Mouse (Mus musculus) embryonic facial prominence, embryonic 12.5 days (tissue): Measurements from ENCODE around the gene Nop16. TPM values are rescaled to one million over a fixed set of nuclear protein-coding genes. Genes with fewer than 3 reads are reported as not detected.

Experiments
- ATAC-seq: fragments of 200-750 bp; cut with Nextera tagmentation; 2 replicates; pipeline ENCODE4 v1.8.0; 2017; ENCODE audit not compliant: insufficient number of reproducible peaks, insufficient read depth, low FRiP score, low TSS enrichment
- H3K27ac ChIP-seq: fragments of 300-500 bp; sonication (generic); 2 replicates; pipeline ENCODE4 v1.5.1; 2016; ENCODE audit warnings: mild to moderate bottlenecking
- H3K27me3 ChIP-seq: fragments of 300-500 bp; sonication (generic); 2 replicates; pipeline ENCODE4 v1.6.1; 2016; ENCODE audit warnings: mild to moderate bottlenecking, moderate library complexity
- H3K36me3 ChIP-seq: fragments of 300-500 bp; sonication (generic); 2 replicates; pipeline ENCODE4 v1.6.1; 2016; ENCODE audit warnings: mild to moderate bottlenecking
- H3K4me1 ChIP-seq: fragments of 300-500 bp; sonication (generic); 2 replicates; pipeline ENCODE4 v1.6.1; 2016
- H3K4me2 ChIP-seq: fragments of 300-500 bp; sonication (generic); replicated peaks from 2 replicates; pipeline ENCODE4 v1.6.1; 2016; ENCODE audit warnings: mild to moderate bottlenecking, moderate library complexity
- H3K4me3 ChIP-seq: fragments of 300-500 bp; sonication (generic); 2 replicates; pipeline ENCODE4 v1.5.1; 2016; ENCODE audit warnings: mild to moderate bottlenecking
- H3K9ac ChIP-seq: fragments of 300-500 bp; sonication (generic); 2 replicates; pipeline ENCODE4 v1.6.1; 2016; ENCODE audit warnings: mild to moderate bottlenecking, moderate library complexity
- H3K9me3 ChIP-seq: fragments of 300-500 bp; sonication (generic); 2 replicates; pipeline ENCODE4 v1.6.1; 2016; ENCODE audit warnings: mild to moderate bottlenecking, moderate library complexity
- WGBS: fragments of 180-500 bp; shearing (Covaris S2); methylation state at CpG from one replicate; pipeline ENCODE4 v1.1.7; 2016; 5-methylcytosine and 5-hydroxymethylcytosine counted together
- polyA plus RNA-seq: library from polyadenylated mRNA; unstranded; fragments of >200 nt; fragmentation: Nextera tagmentation; extraction: Ambion mirVana; gene quantifications from 2 replicates; pipeline ENCODE4 v1.2.1, GENCODE M21; 2016

The Nop16 gene
- polyA plus RNA-seq, 1 experiment from 2014 or later = 85.7 TPM

- H3K36me3 ChIP-seq = no peaks in the 10 kb centered on the region
- H3K4me3 ChIP-seq = peak overlapping the region; percentile 59
- H3K27ac ChIP-seq = no peak overlapping the region; the same call in 1 of the 2 replicates
- peaks cover 15% of the 10 kb centered on the region; the same call in 1 of the 2 replicates for H3K27me3 ChIP-seq
- H3K4me2 ChIP-seq = peak overlapping the region; percentile 97
- ATAC-seq = no peak
- H3K9me3 ChIP-seq = no peaks in the 10 kb centered on the region
- WGBS = 4% methylated on average over 13 of the region's 13 CpGs
- H3K4me1 ChIP-seq = 0 out of 2 replicates have a peak, but pooled peaks cover 12% of the 10 kb centered on the region
- peak overlapping the region; percentile 73 for H3K9ac ChIP-seq
Observed at GRCm38 (mm10) chr13:54610613-54610971, 20.7 kb upstream of the Nop16 start.

- no peaks in the 10 kb centered on the region for H3K36me3 ChIP-seq
- no peak overlapping the region for H3K9ac ChIP-seq
- 21% methylated on average over 1 of the region's 1 CpGs for WGBS
- no peaks in the 10 kb centered on the region for H3K9me3 ChIP-seq
- H3K27ac ChIP-seq = no peak overlapping the region
- H3K4me1 ChIP-seq = 0 out of 2 replicates have a peak, but pooled peaks cover 12% of the 10 kb centered on the region
- H3K4me2 ChIP-seq = no peak overlapping the region
- H3K27me3 ChIP-seq = peaks cover 15% of the 10 kb centered on the region; the same call in 1 of the 2 replicates
- no peak overlapping the region for H3K4me3 ChIP-seq
- no peak for ATAC-seq
Observed at GRCm38 (mm10) chr13:54609301-54609700, 19.4 kb upstream of the Nop16 start.

- H3K27ac ChIP-seq = no peak overlapping the region
- no peak for ATAC-seq
- 14% methylated on average over 8 of the region's 8 CpGs for WGBS
- no peaks in the 10 kb centered on the region for H3K36me3 ChIP-seq
- H3K4me3 ChIP-seq = no peak overlapping the region
- no peak overlapping the region for H3K4me2 ChIP-seq
- H3K9me3 ChIP-seq = no peaks in the 10 kb centered on the region
- no peak overlapping the region; the same call in 1 of the 2 replicates for H3K9ac ChIP-seq
- 0 out of 2 replicates have a peak, but pooled peaks cover 12% of the 10 kb centered on the region for H3K4me1 ChIP-seq
- H3K27me3 ChIP-seq = peaks cover 15% of the 10 kb centered on the region; the same call in 1 of the 2 replicates
Observed at GRCm38 (mm10) chr13:54608666-54609065, 18.8 kb upstream of the Nop16 start.

- Histone ChIP-seq H3K9ac (no peak overlapping the region), H3K4me2 (no peak overlapping the region), H3K36me3 (no peaks in the 10 kb centered on the region), H3K27ac (no peak overlapping the region), H3K4me3 (no peak overlapping the region), H3K4me1 (0 out of 2 replicates have a peak, but pooled peaks cover 12% of the 10 kb centered on the region), H3K27me3 (peaks cover 15% of the 10 kb centered on the region; the same call in 1 of the 2 replicates), H3K9me3 (no peaks in the 10 kb centered on the region)
- no peak for ATAC-seq
- WGBS = 69% methylated on average over 3 of the region's 3 CpGs
Observed at GRCm38 (mm10) chr13:54608002-54608401, 18.1 kb upstream of the Nop16 start.

- Histone ChIP-seq H3K4me2 (no peak overlapping the region), H3K9ac (no peak overlapping the region), H3K4me1 (0 out of 2 replicates have a peak, but pooled peaks cover 12% of the 10 kb centered on the region), H3K4me3 (no peak overlapping the region), H3K27me3 (peaks cover 15% of the 10 kb centered on the region; the same call in 1 of the 2 replicates), H3K27ac (no peak overlapping the region), H3K36me3 (no peaks in the 10 kb centered on the region), H3K9me3 (no peaks in the 10 kb centered on the region)
- no peak for ATAC-seq
- 65% methylated on average over 5 of the region's 5 CpGs for WGBS
Observed at GRCm38 (mm10) chr13:54607204-54607603, 17.3 kb upstream of the Nop16 start.

GRCm38 (mm10) chr13:54605426-54605825 is 15.5 kb upstream of the Nop16 start:
- no peak overlapping the region for H3K4me3 ChIP-seq

GRCm38 (mm10) chr13:54604221-54604620 is 14.3 kb upstream of the Nop16 start:
- no peaks in the 10 kb centered on the region for H3K36me3 ChIP-seq
- H3K9me3 ChIP-seq = no peaks in the 10 kb centered on the region
- H3K4me1 ChIP-seq = 0 out of 2 replicates have a peak, but pooled peaks cover 4% of the 10 kb centered on the region
- no peak overlapping the region for H3K4me2 ChIP-seq
- ATAC-seq = no peak
- 58% methylated on average over 4 of the region's 4 CpGs for WGBS
- H3K4me3 ChIP-seq = no peak overlapping the region
- H3K27me3 ChIP-seq = 0 out of 2 replicates have a peak, but pooled peaks cover 6% of the 10 kb centered on the region
- no peak overlapping the region for H3K27ac ChIP-seq
- no peak overlapping the region for H3K9ac ChIP-seq

More at GRCm38 (mm10) chr13:54605426-54605825, 15.5 kb upstream of the Nop16 start:
- no peak for ATAC-seq
- H3K4me2 ChIP-seq = no peak overlapping the region
- 82% methylated on average over 5 of the region's 5 CpGs for WGBS
- no peaks in the 10 kb centered on the region for H3K36me3 ChIP-seq
- H3K9ac ChIP-seq = no peak overlapping the region
- H3K9me3 ChIP-seq = no peaks in the 10 kb centered on the region
- H3K27me3 ChIP-seq = peaks cover 10% of the 10 kb centered on the region; the same call in 1 of the 2 replicates
- H3K4me1 ChIP-seq = 0 out of 2 replicates have a peak, but pooled peaks cover 7% of the 10 kb centered on the region
- H3K27ac ChIP-seq = no peak overlapping the region

- no peaks in the 10 kb centered on the region for H3K4me1 ChIP-seq
- no peaks in the 10 kb centered on the region for H3K27me3 ChIP-seq
- H3K27ac ChIP-seq = no peak overlapping the region
- H3K36me3 ChIP-seq = no peaks in the 10 kb centered on the region
- no peak overlapping the region for H3K9ac ChIP-seq
- no peaks in the 10 kb centered on the region for H3K9me3 ChIP-seq
- no peak overlapping the region for H3K4me2 ChIP-seq
- no peak overlapping the region for H3K4me3 ChIP-seq
- ATAC-seq = no peak
Observed at GRCm38 (mm10) chr13:54603501-54603900, 13.6 kb upstream of the Nop16 start.

GRCm38 (mm10) chr13:54602639-54603111 is 12.8 kb upstream of the Nop16 start:
- Histone ChIP-seq H3K9ac (no peak overlapping the region), H3K4me1 (no peaks in the 10 kb centered on the region), H3K9me3 (no peaks in the 10 kb centered on the region), H3K27me3 (no peaks in the 10 kb centered on the region), H3K4me2 (no peak overlapping the region), H3K4me3 (no peak overlapping the region), H3K27ac (no peak overlapping the region), H3K36me3 (0 out of 2 replicates have a peak, but pooled peaks cover 5% of the 10 kb centered on the region)
- whole genome bisulfite sequencing = 53% methylated on average over 3 of the region's 3 CpGs
- no peak for ATAC-seq

- no peak overlapping the region for H3K27ac ChIP-seq
- H3K4me2 ChIP-seq = no peak overlapping the region
- 0 out of 2 replicates have a peak, but pooled peaks cover 5% of the 10 kb centered on the region for H3K36me3 ChIP-seq
- H3K4me1 ChIP-seq = no peaks in the 10 kb centered on the region
- no peaks in the 10 kb centered on the region for H3K9me3 ChIP-seq
- H3K9ac ChIP-seq = no peak overlapping the region
- H3K27me3 ChIP-seq = no peaks in the 10 kb centered on the region
- whole genome bisulfite sequencing = 88% methylated on average over 12 of the region's 12 CpGs
- H3K4me3 ChIP-seq = no peak overlapping the region
- ATAC-seq = no peak
Observed at GRCm38 (mm10) chr13:54598622-54599143, 8.8 kb upstream of the Nop16 start.

- Histone ChIP-seq H3K9me3 (no peaks in the 10 kb centered on the region), H3K27me3 (no peaks in the 10 kb centered on the region), H3K27ac (no peak overlapping the region), H3K4me1 (no peaks in the 10 kb centered on the region), H3K4me2 (no peak overlapping the region), H3K4me3 (no peak overlapping the region), H3K9ac (no peak overlapping the region), H3K36me3 (0 out of 2 replicates have a peak, but pooled peaks cover 5% of the 10 kb centered on the region)
- no peak for ATAC-seq
- WGBS = 71% methylated on average over 5 of the region's 5 CpGs
Observed at GRCm38 (mm10) chr13:54596870-54597269, 7.0 kb upstream of the Nop16 start.

- H3K9me3 ChIP-seq = no peaks in the 10 kb centered on the region
- H3K27ac ChIP-seq = no peak overlapping the region
- H3K9ac ChIP-seq = 0 out of 2 replicates have a peak overlapping the region, but pooled peaks have one; percentile 27
- H3K4me3 ChIP-seq = no peak overlapping the region
- ATAC-seq = no peak
- H3K36me3 ChIP-seq = 0 out of 2 replicates have a peak, but pooled peaks cover 5% of the 10 kb centered on the region
- 80% methylated on average over 8 of the region's 8 CpGs for WGBS
- no peaks in the 10 kb centered on the region for H3K27me3 ChIP-seq
- H3K4me1 ChIP-seq = peaks cover 6% of the 10 kb centered on the region
- no peak overlapping the region for H3K4me2 ChIP-seq
Observed at GRCm38 (mm10) chr13:54596107-54596690, 6.3 kb upstream of the Nop16 start.
